Mouse (Mus musculus) forebrain, postnatal 0 days (tissue): ENCODE measurements around the gene H2-M10.6. TPM values are rescaled to one million over a fixed set of nuclear protein-coding genes. Genes with fewer than 3 reads are reported as not detected.

Experiments
- ATAC-seq: fragments of 200-750 bp; cut with Nextera tagmentation; 2 replicates; pipeline ENCODE4 v1.8.0; 2017; ENCODE audit warnings: mild to moderate bottlenecking, moderate library complexity
- DNase-seq: peaks from one replicate; pipeline ENCODE4 v3.0.0-alpha.2; 2015
- H3K27ac ChIP-seq: fragments of 300-500 bp; sonication (generic); 2 replicates; pipeline ENCODE4 v1.5.1; 2014; ENCODE audit warnings: low read depth, mild to moderate bottlenecking, antibody characterized with exemption, low read length, moderate library complexity, mixed read lengths
- H3K27me3 ChIP-seq: fragments of 300-500 bp; sonication (generic); 2 replicates; pipeline ENCODE4 v1.6.1; 2014; ENCODE audit warnings: mild to moderate bottlenecking, low read length, mixed read lengths; ENCODE audit not compliant: insufficient read depth
- H3K36me3 ChIP-seq: fragments of 300-500 bp; sonication (generic); 2 replicates; pipeline ENCODE4 v1.6.1; 2014; ENCODE audit warnings: mild to moderate bottlenecking, moderate library complexity; ENCODE audit not compliant: insufficient read depth
- H3K4me1 ChIP-seq: fragments of 300-500 bp; sonication (generic); 2 replicates; pipeline ENCODE4 v1.6.1; 2014; ENCODE audit warnings: antibody characterized with exemption; ENCODE audit not compliant: insufficient read depth
- H3K4me2 ChIP-seq: fragments of 300-500 bp; sonication (generic); 2 replicates; pipeline ENCODE4 v1.6.1; 2014; ENCODE audit warnings: low read depth, mild to moderate bottlenecking, moderate library complexity
- H3K4me3 ChIP-seq: fragments of 300-500 bp; sonication (generic); 2 replicates; pipeline ENCODE4 v1.5.1; 2014; ENCODE audit warnings: low read depth, low read length, mixed read lengths
- H3K9ac ChIP-seq: fragments of 300-500 bp; sonication (generic); 2 replicates; pipeline ENCODE4 v1.6.1; 2014; ENCODE audit warnings: mild to moderate bottlenecking
- H3K9me3 ChIP-seq: fragments of 300-500 bp; sonication (generic); 2 replicates; pipeline ENCODE4 v1.6.1; 2016; ENCODE audit warnings: low read length
- CTCF ChIP-seq: sonication (generic); IDR thresholded peaks from 2 replicates; pipeline ENCODE4 v1.5.1; 2016; ENCODE audit warnings: antibody characterized with exemption, control low read depth, low read depth
- WGBS: fragments of 180-500 bp; shearing (Covaris S2); extraction: QIAGEN DNeasy Blood & Tissue Kit; methylation state at CpG from one replicate; pipeline ENCODE4 v1.1.7; 2014; 5-methylcytosine and 5-hydroxymethylcytosine counted together
- polyA plus RNA-seq: library from polyadenylated mRNA; unstranded; fragments of >200 nt; fragmentation: Nextera tagmentation; extraction: Ambion mirVana; gene quantifications from 2 replicates; pipeline ENCODE4 v1.2.1, GENCODE M21; 2015
- total RNA-seq: library from RNA; depleted of rRNA; stranded (reverse); fragments of >200 nt; gene quantifications from 2 replicates; pipeline ENCODE4 v1.2.3, GENCODE M21; 2014

H2-M10.6 gene
- total and polyA plus RNA-seq, 2 experiments from 2014 or later = not detected

DNA sequence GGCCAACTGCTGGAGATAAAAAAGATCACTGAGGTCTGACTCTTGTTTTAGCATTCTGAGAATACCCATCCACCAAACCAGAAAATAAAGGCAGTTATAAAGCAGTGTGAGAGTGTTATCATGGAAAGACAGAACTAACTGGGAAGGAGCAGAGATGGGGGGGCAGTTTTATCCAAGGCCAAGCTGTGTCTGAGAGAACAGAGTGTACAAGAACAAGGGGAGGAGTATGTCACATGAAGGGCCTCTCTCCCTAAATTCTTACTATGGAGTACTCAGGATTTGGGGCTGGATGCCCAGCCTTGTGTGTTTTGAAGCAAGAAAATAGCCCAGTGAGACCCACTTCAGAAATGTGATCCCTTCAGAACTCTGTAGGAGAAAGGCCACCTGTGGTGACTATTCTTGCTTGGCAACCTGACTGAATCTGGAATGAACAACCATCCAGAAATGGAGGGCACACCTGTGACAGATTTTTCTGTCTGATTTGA is 29.0 kb downstream of the H2-M10.6 start:
- 0 out of 2 replicates have a peak, but pooled peaks cover 2% of the 10 kb centered on the region for H3K36me3 ChIP-seq
- DNase-seq (no peak), ATAC-seq (no peak)
- H3K4me3 ChIP-seq = no peak overlapping the region
- H3K27me3 ChIP-seq = no peaks in the 10 kb centered on the region
- no peaks in the 10 kb centered on the region for H3K9me3 ChIP-seq
- H3K4me2 ChIP-seq = no peak overlapping the region
- peaks cover 6% of the 10 kb centered on the region; the same call in 1 of the 2 replicates for H3K4me1 ChIP-seq
- no peak overlapping the region for H3K27ac ChIP-seq
- no peak overlapping the region for H3K9ac ChIP-seq
- TF ChIP-seq CTCF = no peak

DNA sequence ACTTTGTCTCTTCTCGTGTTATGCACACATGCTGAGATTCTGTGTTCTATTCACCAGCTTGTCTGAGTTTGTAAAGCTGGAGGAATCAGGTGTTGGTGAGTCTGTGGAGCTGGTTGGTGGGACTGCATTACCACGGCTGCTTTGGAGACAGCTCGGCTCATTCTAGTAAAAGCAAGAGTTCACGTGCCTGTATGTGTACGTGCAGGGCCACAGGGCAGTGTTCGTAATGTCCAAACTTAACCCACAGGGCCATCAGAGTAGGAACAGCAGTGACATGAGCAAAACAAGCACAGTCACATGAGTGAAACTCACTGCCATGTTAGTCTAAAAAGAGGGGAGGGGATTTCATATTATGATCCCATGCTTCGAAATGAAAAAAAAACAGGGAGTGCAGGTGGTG is 31.7 kb downstream of the H2-M10.6 start:
- no peak overlapping the region for H3K4me3 ChIP-seq
- H3K27ac ChIP-seq = no peak overlapping the region
- no peaks in the 10 kb centered on the region for H3K9me3 ChIP-seq
- no peak for TF ChIP-seq CTCF
- WGBS = 79% methylated on average over 7 of the region's 7 CpGs
- no peaks in the 10 kb centered on the region for H3K4me1 ChIP-seq
- H3K36me3 ChIP-seq = 0 out of 2 replicates have a peak, but pooled peaks cover 6% of the 10 kb centered on the region
- ATAC-seq (no peak), DNase-seq (no peak)
- no peaks in the 10 kb centered on the region for H3K27me3 ChIP-seq
- no peak overlapping the region for H3K9ac ChIP-seq
- no peak overlapping the region for H3K4me2 ChIP-seq

DNA sequence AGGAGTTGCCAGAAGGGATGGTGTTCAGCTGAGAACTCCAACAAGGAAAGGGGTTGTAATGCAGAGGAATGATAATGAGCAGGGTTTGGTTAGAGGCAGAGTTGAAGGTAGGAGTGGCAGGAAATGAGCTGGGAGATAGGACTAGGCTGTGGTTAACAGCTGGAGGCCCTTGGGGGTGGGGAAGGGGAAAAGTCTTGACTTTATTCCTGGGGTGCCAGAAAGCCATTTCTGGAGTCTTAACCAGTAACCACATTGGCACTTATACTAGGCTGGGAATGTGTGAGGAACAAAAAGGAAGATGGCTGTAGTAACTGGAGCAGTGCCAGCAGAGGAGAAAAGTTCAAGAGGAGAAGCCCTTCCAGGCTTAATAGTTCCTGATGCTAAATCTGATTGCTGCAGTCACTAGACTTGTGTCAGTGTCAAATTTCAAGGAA is 32.3 kb downstream of the H2-M10.6 start:
- Histone ChIP-seq H3K27ac (no peak overlapping the region), H3K9me3 (no peaks in the 10 kb centered on the region), H3K4me2 (no peak overlapping the region), H3K27me3 (no peaks in the 10 kb centered on the region), H3K4me3 (no peak overlapping the region), H3K9ac (no peak overlapping the region), H3K36me3 (0 out of 2 replicates have a peak, but pooled peaks cover 6% of the 10 kb centered on the region), H3K4me1 (no peaks in the 10 kb centered on the region)
- DNase-seq (no peak), ATAC-seq (no peak)
- TF ChIP-seq CTCF = no peak

DNA sequence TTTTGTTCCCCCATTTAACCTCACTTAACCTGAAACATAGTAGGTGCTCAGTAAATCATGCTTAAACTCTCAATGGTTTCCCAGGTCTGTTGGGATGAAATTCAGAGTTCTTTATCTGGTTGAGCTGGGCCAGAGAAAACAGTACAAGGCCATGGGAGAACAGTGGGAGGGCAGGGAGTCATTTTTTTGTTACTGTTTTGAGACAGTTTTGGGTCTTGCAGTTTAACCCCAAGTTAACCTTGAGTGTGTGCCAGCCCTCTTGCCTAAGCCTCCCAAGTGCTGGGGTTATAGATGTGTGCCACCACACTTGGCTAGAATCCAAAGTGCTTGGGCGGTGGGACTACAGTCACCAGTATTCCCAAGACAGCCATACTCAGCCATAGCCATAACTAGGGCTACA is 32.8 kb downstream of the H2-M10.6 start:
- H3K4me1 ChIP-seq = no peaks in the 10 kb centered on the region
- H3K9me3 ChIP-seq = no peaks in the 10 kb centered on the region
- no peak for TF ChIP-seq CTCF
- no peak for DNase-seq
- 64% methylated on average over 1 of the region's 1 CpGs for WGBS
- no peak overlapping the region for H3K9ac ChIP-seq
- H3K27ac ChIP-seq = no peak overlapping the region
- H3K4me2 ChIP-seq = no peak overlapping the region
- H3K4me3 ChIP-seq = no peak overlapping the region
- no peak for ATAC-seq
- H3K36me3 ChIP-seq = 0 out of 2 replicates have a peak, but pooled peaks cover 6% of the 10 kb centered on the region
- H3K27me3 ChIP-seq = no peaks in the 10 kb centered on the region

DNA sequence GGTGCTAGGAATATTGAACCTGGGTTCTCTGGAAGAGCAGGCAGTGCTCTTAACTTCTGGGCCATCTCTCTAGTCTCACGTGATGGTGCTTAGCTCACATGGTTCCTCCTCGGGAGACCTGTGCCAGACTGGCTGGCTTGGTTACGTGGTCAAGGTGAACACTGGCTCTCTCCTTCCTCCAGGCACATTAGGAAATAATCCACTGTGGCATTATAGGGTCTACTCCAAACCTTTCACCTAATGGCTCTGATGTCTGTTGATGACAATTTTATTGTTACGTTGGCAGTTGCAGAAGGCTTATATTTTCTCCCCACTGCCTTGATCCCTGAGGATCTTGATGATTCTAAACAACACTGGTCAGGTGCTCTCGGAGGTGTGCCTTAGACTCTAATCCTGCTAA is 36.9 kb downstream of the H2-M10.6 start:
- Histone ChIP-seq H3K4me2 (no peak overlapping the region), H3K27ac (no peak overlapping the region), H3K9me3 (no peaks in the 10 kb centered on the region), H3K9ac (no peak overlapping the region), H3K4me1 (no peaks in the 10 kb centered on the region), H3K4me3 (no peak overlapping the region), H3K27me3 (no peaks in the 10 kb centered on the region), H3K36me3 (peaks cover 33% of the 10 kb centered on the region)
- DNase-seq (no peak), ATAC-seq (no peak)
- WGBS = 88% methylated on average over 5 of the region's 5 CpGs
- no peak for TF ChIP-seq CTCF

DNA sequence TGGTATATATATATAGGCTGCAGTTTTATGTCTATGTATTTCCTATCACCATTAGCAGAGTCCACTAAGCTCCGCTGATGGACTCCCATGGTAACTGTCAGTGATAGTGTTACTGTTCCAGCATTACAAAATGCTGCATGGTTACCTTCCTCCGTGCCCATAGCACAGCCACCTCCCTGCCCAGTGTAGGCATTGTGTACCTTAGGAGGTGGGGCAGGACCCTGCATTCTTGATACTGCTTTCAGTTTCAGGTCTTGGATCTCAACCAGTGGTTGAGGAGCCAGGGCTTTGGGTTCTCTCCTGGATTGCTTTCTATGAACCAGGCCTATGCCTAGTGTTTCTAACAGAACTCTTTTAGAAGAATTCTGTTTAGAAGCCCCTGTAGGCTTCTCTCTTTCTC is 38.0 kb downstream of the H2-M10.6 start:
- H3K36me3 ChIP-seq = peaks cover 41% of the 10 kb centered on the region
- WGBS = 86% methylated on average over 2 of the region's 2 CpGs
- no peak for ATAC-seq

DNA sequence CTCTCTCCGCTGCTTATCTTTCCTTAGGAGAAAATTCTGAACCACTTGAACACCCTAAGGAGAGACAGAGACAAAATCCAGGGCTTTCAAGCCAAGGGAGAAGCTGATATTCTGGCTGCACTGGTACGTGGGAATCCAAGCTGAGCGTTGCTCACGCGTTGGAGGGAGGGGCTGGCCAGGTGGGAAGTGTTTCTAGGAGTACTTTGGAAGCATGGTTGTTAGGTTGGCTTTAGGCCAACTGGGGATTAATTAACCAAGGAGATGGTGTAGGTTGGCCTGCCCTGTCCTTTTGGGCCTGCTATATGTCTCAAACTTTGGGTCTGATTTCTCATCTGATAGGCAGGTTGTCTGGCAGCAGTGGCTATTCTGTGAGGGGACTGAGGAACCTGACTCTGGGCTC is 39.2 kb downstream of the H2-M10.6 start:
- no peak overlapping the region for H3K4me2 ChIP-seq
- no peaks in the 10 kb centered on the region for H3K27me3 ChIP-seq
- TF ChIP-seq CTCF = no peak
- H3K9ac ChIP-seq = no peak overlapping the region
- peaks cover 52% of the 10 kb centered on the region for H3K36me3 ChIP-seq
- no peak overlapping the region for H3K4me3 ChIP-seq
- WGBS = 84% methylated on average over 5 of the region's 5 CpGs
- ATAC-seq (no peak), DNase-seq (no peak)
- no peaks in the 10 kb centered on the region for H3K4me1 ChIP-seq
- H3K9me3 ChIP-seq = no peaks in the 10 kb centered on the region
- no peak overlapping the region for H3K27ac ChIP-seq

More for the DNA sequence above, 38.0 kb downstream of the H2-M10.6 start:
- TF ChIP-seq CTCF = no peak
- Histone ChIP-seq H3K9ac (no peak overlapping the region), H3K27ac (no peak overlapping the region), H3K27me3 (no peaks in the 10 kb centered on the region), H3K4me1 (no peaks in the 10 kb centered on the region), H3K4me2 (no peak overlapping the region), H3K4me3 (no peak overlapping the region), H3K9me3 (no peaks in the 10 kb centered on the region)
- DNase-seq = no peak
